Mouse (Mus musculus) cerebellum, postnatal 36 days (tissue): ENCODE measurements around the gene Tmem260.
A peak's percentile ranks its signal among the peaks of the same experiment; 100 is the strongest.

Experiments
- DNase-seq, 2 experiments: peaks; one replicate each; pipeline ENCODE4 v3.0.0; 2021 to 2022; ENCODE audit warnings: mixed read lengths in 2 of 2

Gene Tmem260

GRCm38 (mm10) chr14:48482762-48483161, 36.8 kb downstream of the Tmem260 start:
- no peak for DNase-seq

GRCm38 (mm10) chr14:48493896-48494295, 48.0 kb downstream of the Tmem260 start:
- no peak for DNase-seq

- no peak for DNase-seq
Observed at GRCm38 (mm10) chr14:48502573-48502972, 56.6 kb downstream of the Tmem260 start.

GRCm38 (mm10) chr14:48503691-48504565, 58.0 kb downstream of the Tmem260 start:
- DNase-seq, result no peak

GRCm38 (mm10) chr14:48504566-48504950, 58.6 kb downstream of the Tmem260 start:
- DNase-seq, result no peak

- no peak for DNase-seq
Observed at GRCm38 (mm10) chr14:48505606-48506005, 59.7 kb downstream of the Tmem260 start.

GRCm38 (mm10) chr14:48507376-48507775, 61.5 kb downstream of the Tmem260 start:
- no peak for DNase-seq

GRCm38 (mm10) chr14:48509131-48509530, 63.2 kb downstream of the Tmem260 start:
- DNase-seq, result no peak

- DNase-seq, result no peak
Observed at GRCm38 (mm10) chr14:48513098-48513823, 67.3 kb downstream of the Tmem260 start.

GRCm38 (mm10) chr14:48513824-48514493, 68.0 kb downstream of the Tmem260 start:
- DNase-seq, result no peak

- DNase-seq, result peak; percentile 39 to 40
Observed at GRCm38 (mm10) chr14:48514620-48515019, 68.7 kb downstream of the Tmem260 start.

GRCm38 (mm10) chr14:48515538-48515937, 69.6 kb downstream of the Tmem260 start:
- no peak for DNase-seq

- no peak for DNase-seq
Observed at GRCm38 (mm10) chr14:48523361-48523760, 77.4 kb downstream of the Tmem260 start.

- DNase-seq, result peak; percentile 55 to 67
Observed at GRCm38 (mm10) chr14:48524135-48524534, 78.2 kb downstream of the Tmem260 start.

GRCm38 (mm10) chr14:48525055-48525454, 79.1 kb downstream of the Tmem260 start:
- no peak for DNase-seq

- DNase-seq, result no peak
Observed at GRCm38 (mm10) chr14:48530629-48531028, 84.7 kb downstream of the Tmem260 start.

GRCm38 (mm10) chr14:48537795-48538766, 92.2 kb downstream of the Tmem260 start:
- DNase-seq, result peak in 1 of 2 experiments; percentile 14

GRCm38 (mm10) chr14:48545166-48545565, 99.2 kb downstream of the Tmem260 start:
- DNase-seq, result no peak

GRCm38 (mm10) chr14:48546009-48546408, 100.1 kb downstream of the Tmem260 start:
- DNase-seq, result no peak

GRCm38 (mm10) chr14:48549703-48550102, 103.8 kb downstream of the Tmem260 start:
- DNase-seq, result no peak

GRCm38 (mm10) chr14:48553216-48553615, 107.3 kb downstream of the Tmem260 start:
- DNase-seq, result no peak

GRCm38 (mm10) chr14:48553754-48554153, 107.8 kb downstream of the Tmem260 start:
- no peak for DNase-seq
